Mouse (Mus musculus) lung, adult 18-20 months (tissue): ENCODE measurements around the gene Siah3.

Experiments used
- DNase-seq, 2 experiments: peaks; one replicate each; pipeline ENCODE4 v3.0.0; 2022; ENCODE audit warnings: mixed read lengths in 2 of 2

The Siah3 gene

DNA sequence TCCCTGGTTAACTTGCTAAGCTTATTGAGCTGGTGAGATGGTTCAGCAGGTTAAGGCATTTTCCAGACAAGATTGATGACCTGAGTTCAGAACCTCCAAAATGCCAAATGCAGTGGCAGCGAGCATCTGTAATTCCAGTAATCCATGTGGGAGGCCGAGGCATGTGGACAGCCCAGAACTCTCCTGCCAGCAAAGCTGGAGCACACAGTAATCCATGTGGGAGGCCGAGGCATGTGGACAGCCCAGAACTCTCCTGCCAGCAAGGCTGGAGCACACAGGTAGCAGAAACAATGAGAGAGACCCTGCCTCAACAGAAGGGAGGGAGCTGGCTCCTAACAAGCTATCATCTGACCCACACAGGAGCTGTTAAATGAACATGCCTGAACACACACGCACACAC lies 13.2 kb downstream of the Siah3 start:
- peak in 1 of 2 experiments; percentile 9 for DNase-seq

- DNase-seq = peak in 1 of 2 experiments; percentile 17
Measured at GRCm38 (mm10) chr14:75473061-75473930, 17.5 kb downstream of the Siah3 start.

DNA sequence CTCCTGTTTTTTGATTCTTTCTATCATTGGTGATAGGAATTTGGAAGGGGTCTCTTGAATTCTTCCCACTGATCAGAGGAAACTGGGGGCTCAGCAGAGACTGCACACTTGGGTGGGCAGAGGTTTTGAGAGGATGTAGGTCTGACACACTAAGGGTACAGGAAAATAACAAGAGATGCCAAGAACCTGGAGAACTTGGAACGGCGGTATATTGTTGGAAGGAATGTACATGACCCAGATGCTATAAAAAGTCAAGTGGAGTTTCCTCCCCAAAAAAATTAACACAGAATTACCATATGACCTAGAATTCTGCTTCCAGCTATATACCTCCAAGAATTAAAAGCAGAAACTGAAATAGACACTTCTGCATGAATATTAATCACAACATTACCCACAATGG lies 20.1 kb downstream of the Siah3 start:
- no peak for DNase-seq

DNA sequence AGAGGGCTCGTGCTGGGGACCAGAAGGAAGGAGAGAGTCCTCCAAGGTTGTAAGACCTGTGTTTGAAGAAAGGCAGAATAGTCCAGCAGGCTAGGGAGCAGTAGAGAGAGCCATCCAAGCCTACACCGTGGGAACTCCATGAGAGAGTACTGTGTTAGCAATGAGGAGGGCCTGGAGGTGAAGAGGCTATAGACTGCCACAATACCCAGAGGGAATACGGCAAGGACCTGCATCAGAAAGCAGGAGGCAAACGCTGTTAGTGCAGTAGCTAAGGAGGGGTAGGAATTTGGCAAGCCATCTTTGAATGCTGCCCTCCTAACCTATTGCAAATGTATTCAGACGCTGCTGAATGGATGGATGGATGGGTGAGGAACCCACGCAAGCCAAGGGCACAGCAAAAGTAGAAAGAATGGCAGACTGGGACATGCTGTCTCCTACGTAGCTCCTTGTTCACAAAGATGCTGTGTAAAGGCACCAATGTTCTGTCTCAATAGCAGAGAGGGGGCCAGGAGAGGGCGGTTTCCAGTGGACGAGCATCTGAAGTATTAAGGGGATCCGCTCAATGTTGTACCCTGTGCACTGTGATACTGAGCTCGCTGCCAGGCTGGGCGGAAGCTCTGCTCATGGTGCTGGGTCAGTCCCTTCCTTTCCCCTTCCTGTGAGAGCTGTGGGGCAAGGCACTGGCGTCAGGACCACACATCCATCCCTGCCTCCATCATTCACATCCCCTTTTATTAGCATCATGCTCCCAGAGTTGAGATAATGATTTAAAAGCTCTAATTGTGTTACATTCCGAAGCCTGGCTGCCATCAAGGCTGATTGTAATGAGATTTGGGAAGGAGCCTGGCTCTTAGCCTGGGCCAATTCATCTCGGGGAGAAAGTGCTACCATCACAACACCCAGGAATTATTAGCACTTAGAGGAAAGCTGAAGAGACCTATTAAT lies 26.7 kb downstream of the Siah3 start:
- DNase-seq = no peak

- no peak for DNase-seq
Measured at GRCm38 (mm10) chr14:75483176-75483546, 27.4 kb downstream of the Siah3 start.

GRCm38 (mm10) chr14:75487932-75488331 lies 32.1 kb downstream of the Siah3 start:
- no peak for DNase-seq

DNA sequence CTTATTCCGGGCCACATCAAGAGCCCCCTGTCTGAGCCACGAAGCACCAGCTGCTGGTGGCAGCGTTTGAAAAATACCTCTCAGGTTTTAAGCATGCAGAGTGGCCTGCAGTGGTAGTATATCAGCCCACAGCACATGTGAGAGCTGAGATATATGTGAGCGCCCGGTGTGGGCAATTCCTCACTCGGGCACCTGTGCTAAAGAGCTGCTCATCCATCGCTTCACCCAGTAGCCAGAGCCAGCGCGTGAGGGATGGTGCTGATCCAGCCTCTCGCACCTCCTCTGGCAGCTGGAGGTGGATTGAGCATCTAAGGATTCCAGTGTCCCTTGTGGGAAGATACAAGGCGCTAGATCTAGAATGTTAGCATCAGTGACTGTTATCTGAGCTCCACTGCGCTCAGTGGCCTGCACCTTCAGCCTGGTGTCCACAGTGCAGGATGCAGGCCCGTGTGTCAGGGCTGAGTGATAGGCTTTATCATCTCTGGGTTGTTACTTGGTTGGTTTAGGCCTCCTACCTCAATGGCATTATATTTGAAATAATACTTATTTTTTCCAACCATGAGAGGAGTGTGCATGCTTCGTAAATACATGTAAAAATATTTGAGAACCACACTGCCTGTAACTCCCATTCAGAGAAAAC lies 37.9 kb downstream of the Siah3 start:
- DNase-seq = no peak

DNA sequence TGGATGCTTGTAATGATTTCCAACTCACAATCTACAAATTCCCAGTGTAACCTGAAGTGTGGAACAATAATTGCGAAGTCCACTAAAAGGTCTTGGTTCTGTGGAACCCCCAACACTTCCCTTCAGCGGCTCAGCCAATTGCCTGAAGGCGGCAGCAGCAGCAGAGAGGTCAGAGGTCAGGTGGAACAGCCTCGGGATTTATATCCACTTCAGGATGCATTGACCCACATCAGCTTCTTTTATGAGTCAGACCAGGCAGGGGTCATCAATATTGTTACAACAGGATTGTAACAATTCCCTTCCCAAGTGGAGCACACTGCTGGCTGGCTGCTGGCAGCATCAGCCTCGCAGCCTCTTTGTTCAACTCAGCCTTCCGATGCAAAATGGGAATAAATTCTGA lies 39.1 kb downstream of the Siah3 start:
- no peak for DNase-seq

DNA sequence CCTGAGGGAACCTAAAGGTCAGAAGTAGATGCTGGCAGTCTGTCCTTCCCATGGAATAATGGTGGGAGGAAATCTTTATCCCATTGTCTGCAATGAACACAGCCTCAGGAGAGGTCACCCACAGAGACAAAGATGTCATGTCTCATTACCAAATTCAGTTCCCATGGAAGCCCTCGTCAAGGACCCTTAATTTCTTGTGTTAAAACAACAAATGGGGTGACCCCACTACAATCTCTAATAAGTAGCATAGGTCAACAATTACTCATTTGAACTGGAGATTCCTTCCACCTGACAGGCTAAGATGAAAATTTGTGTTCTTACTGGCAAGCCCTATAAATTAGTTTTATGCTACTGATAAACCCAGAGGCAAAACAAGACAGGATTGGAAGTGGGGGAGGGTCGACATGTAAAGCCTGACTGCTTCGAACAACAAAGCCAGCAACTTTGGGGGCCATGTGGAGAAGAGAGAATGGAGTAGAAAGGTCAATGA lies 45.8 kb downstream of the Siah3 start:
- no peak for DNase-seq

DNA sequence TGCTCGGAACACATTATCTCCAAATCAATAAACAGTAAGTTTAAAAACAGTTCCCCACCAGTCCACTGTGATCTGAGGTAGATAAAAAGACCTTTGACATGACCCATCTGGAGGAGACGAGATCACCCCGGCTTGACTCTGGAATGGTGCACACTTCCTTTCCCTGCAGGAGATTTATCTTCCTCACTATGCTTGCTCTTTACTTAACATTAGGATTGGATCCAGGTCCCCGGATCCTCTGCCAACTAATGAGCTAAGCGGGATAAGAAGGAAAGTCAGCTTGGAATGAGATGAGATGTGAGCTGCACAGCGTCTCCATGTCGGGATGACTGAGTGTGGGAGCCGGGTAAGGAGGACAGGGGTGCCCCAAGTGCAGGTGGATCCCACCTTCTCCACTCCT lies 46.7 kb downstream of the Siah3 start:
- peak in 1 of 2 experiments; percentile 10 for DNase-seq

DNA sequence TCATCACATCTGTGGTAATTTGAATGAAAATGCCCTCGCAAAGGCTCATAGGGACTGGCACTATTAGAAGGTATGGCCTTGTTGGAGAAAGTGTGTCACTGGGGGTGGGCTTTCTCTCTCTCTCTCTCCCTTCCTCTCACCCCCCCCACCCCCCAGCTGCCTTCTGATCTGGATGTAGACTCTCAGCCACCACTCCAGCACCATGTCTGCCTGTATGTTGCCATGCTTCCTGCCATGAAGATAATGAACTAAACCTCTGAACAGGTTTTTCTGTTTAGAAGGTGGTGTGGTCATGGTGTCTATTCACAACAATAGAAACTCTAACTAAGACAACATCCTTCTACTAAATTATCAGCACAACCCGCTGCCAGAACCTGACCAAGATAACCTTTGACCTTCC lies 48.5 kb downstream of the Siah3 start:
- DNase-seq = no peak

DNA sequence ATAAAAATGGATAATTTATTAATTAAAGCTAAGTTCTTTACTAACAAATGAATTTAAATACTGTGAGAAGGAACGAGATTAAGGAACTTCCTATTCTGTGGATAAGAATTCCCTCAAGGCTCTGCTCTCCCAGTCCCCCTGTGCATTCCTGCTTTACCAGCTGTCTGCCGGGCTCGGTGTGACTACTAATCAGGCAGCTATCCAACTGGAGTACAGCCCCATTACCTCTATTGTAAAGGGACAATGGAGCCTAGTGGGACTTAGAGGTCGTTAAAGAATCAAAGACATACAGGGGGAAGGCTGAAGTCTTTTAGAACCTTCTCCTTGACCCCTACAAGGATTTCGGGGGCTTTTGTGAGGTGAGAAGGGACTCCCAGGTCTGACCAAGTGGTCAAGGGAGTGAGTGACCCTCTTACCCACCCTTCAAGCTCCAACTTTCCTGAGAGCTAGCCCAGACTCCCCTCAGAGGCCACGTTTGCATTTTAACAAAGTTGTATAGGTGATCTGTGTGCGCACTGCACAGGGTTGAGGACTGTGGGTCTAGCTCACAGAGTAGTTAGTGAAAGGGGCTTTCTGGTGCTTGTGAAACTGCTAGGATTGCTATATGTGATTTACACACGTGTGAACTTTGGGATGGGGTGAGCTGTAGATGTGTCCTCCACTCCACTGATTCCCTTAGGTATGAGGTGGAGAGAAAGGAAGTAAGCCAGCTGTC lies 49.5 kb downstream of the Siah3 start:
- DNase-seq = no peak

GRCm38 (mm10) chr14:75506246-75506645 lies 50.5 kb downstream of the Siah3 start:
- no peak for DNase-seq

GRCm38 (mm10) chr14:75510125-75510524 lies 54.3 kb downstream of the Siah3 start:
- DNase-seq = no peak

GRCm38 (mm10) chr14:75512946-75513345 lies 57.2 kb downstream of the Siah3 start:
- DNase-seq = no peak

GRCm38 (mm10) chr14:75516161-75516560 lies 60.4 kb downstream of the Siah3 start:
- DNase-seq = no peak

GRCm38 (mm10) chr14:75516917-75517595 lies 61.3 kb downstream of the Siah3 start:
- DNase-seq = no peak

GRCm38 (mm10) chr14:75518196-75518887 lies 62.6 kb downstream of the Siah3 start:
- DNase-seq = no peak

GRCm38 (mm10) chr14:75518899-75519298 lies 63.1 kb downstream of the Siah3 start:
- DNase-seq = no peak

DNA sequence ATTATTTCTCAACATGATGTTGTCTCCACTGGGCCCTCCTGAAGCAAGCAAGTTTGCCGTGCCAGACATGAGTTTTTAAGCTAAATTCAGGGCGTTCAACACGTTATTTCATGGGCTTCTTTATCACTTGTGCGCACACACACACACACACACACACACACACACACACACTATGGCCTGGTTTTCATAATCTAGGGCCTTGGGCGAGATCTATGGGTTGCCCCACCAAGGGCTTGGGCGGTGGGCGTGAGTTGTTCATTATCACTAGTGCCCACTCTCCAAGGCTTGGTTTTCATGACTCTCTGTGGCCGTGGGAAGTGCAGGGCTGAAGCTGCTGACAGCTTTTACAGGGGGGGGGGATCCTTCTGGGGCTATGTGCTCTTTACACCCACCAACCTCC lies 63.9 kb downstream of the Siah3 start:
- no peak for DNase-seq

DNA sequence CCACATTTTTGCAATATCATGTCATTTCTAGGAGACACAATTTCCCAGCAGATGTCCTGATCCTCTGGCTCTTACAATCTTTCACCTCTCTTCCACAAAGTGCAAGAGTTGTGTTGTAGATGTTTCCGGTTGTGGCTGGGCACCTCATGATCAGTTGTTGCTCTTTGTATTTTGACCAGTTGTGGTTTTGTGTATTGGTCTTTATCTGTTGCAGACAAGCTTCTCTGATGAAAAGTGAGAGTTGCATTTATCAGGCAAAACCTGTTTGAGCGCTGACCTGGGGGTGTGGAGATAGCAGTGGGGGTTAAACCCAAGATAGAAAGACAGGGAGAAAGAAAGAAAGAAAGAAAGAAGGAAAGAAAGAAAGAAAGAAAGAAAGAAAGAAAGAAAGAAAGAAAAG lies 68.9 kb downstream of the Siah3 start:
- DNase-seq = no peak
